Mouse (Mus musculus) midbrain, embryonic 13.5 days (tissue): ENCODE measurements around the gene Lrrc28. TPM values are rescaled to one million over a fixed set of nuclear protein-coding genes. Genes with fewer than 3 reads are reported as not detected.

Source experiments
- ATAC-seq: fragments of 200-750 bp; cut with Nextera tagmentation; 2 replicates; pipeline ENCODE4 v1.8.0; 2017; ENCODE audit warnings: mild to moderate bottlenecking, moderate TSS enrichment, moderate library complexity
- H3K27ac ChIP-seq: fragments of 300-500 bp; sonication (generic); 2 replicates; pipeline ENCODE4 v1.5.1; 2015; ENCODE audit warnings: inconsistent platforms, mild to moderate bottlenecking, moderate library complexity
- H3K27me3 ChIP-seq: fragments of 300-500 bp; sonication (generic); 2 replicates; pipeline ENCODE4 v1.6.1; 2015; ENCODE audit warnings: mild to moderate bottlenecking, inconsistent platforms
- H3K36me3 ChIP-seq: fragments of 300-500 bp; sonication (generic); 2 replicates; pipeline ENCODE4 v1.6.1; 2015; ENCODE audit warnings: mild to moderate bottlenecking, inconsistent platforms
- H3K4me1 ChIP-seq: fragments of 300-500 bp; sonication (generic); replicated peaks from 2 replicates; pipeline ENCODE4 v1.6.1; 2015; ENCODE audit warnings: inconsistent platforms
- H3K4me2 ChIP-seq: fragments of 300-500 bp; sonication (generic); replicated peaks from 2 replicates; pipeline ENCODE4 v1.6.1; 2015; ENCODE audit warnings: moderate library complexity, mild to moderate bottlenecking, inconsistent platforms
- H3K4me3 ChIP-seq: fragments of 300-500 bp; sonication (generic); replicated peaks from 2 replicates; pipeline ENCODE4 v1.5.1; 2015; ENCODE audit warnings: mild to moderate bottlenecking, inconsistent platforms
- H3K9ac ChIP-seq: fragments of 300-500 bp; sonication (generic); replicated peaks from 2 replicates; pipeline ENCODE4 v1.6.1; 2015; ENCODE audit warnings: mild to moderate bottlenecking, inconsistent platforms
- H3K9me3 ChIP-seq: fragments of 300-500 bp; sonication (generic); 2 replicates; pipeline ENCODE4 v1.6.1; 2016; ENCODE audit warnings: mild to moderate bottlenecking, inconsistent platforms
- WGBS: fragments of 180-500 bp; shearing (Covaris S2); methylation state at CpG from one replicate; pipeline ENCODE4 v1.1.7; 2015; 5-methylcytosine and 5-hydroxymethylcytosine counted together
- polyA plus RNA-seq: library from polyadenylated mRNA; unstranded; fragments of >200 nt; fragmentation: Nextera tagmentation; extraction: Ambion mirVana; gene quantifications from 2 replicates; pipeline ENCODE4 v1.2.1, GENCODE M21; 2015

Lrrc28 gene
- polyA plus RNA-seq, 1 experiment from 2014 or later, result 34.4 TPM

DNA sequence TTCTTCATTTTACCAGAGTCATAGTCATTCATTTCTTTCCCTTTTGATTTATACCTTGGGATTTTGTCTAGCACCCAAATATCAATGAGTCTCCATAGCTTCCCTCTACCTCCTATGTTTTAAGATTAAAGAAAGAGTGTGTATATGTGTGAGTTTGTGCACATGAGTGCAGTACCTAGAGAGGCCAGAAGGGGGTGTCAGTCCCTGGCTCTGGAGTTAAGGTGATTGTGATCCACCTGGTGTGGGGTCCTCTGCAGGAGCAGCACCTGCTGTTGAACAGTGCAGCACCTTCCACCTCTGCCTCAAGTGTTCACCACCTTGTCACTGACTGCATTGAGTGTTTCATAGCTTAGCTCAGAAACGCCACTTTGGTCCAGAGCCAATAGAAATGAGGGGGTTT is 25.9 kb upstream of the Lrrc28 start:
- Histone ChIP-seq H3K27ac (no peak overlapping the region), H3K9me3 (no peaks in the 10 kb centered on the region), H3K36me3 (peaks cover 23% of the 10 kb centered on the region), H3K9ac (no peak overlapping the region), H3K27me3 (no peaks in the 10 kb centered on the region), H3K4me1 (no peaks in the 10 kb centered on the region), H3K4me3 (no peak overlapping the region), H3K4me2 (no peak overlapping the region)
- no peak for ATAC-seq
- 81% methylated on average over 1 of the region's 1 CpGs for WGBS

- peak; percentile 58; the same call in 1 of the 2 replicates for ATAC-seq
- H3K4me2 ChIP-seq, result no peak overlapping the region
- H3K4me1 ChIP-seq, result peaks cover 5% of the 10 kb centered on the region; the same call in 1 of the 2 replicates
- H3K36me3 ChIP-seq, result 0 out of 2 replicates have a peak, but pooled peaks cover 6% of the 10 kb centered on the region
- no peak overlapping the region for H3K4me3 ChIP-seq
- no peak overlapping the region for H3K9ac ChIP-seq
- no peaks in the 10 kb centered on the region for H3K27me3 ChIP-seq
- 0 out of 2 replicates have a peak overlapping the region, but pooled peaks have one; percentile 51 for H3K27ac ChIP-seq
- H3K9me3 ChIP-seq, result no peaks in the 10 kb centered on the region
- 70% methylated on average over 14 of the region's 14 CpGs for WGBS
Observed at GRCm38 (mm10) chr7:67663981-67664694, 19.1 kb upstream of the Lrrc28 start.

DNA sequence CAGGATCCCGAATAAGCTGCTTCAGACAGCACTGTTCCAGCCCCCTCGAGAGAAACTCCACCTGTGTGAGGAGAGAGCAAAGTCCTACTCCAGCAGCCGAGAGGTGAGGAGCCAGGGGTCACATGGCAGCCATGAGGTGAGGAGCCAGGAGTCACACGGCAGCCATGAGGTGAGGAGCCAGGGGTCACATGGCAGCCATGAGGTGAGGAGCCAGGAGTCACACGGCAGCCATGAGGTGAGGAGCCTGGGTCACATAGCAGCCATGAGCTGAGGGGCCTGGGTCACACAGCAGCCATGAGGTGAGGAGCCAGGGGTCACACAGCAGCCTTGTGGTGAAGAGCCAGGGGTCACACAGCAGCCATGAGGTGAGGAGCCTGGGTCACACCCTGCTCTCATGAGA is 17.4 kb upstream of the Lrrc28 start:
- H3K4me3 ChIP-seq, result no peak overlapping the region
- no peak for ATAC-seq
- H3K36me3 ChIP-seq, result no peaks in the 10 kb centered on the region
- no peak overlapping the region for H3K27ac ChIP-seq
- H3K4me1 ChIP-seq, result peaks cover 5% of the 10 kb centered on the region; the same call in 1 of the 2 replicates
- 85% methylated on average over 5 of the region's 5 CpGs for WGBS
- H3K27me3 ChIP-seq, result no peaks in the 10 kb centered on the region
- no peak overlapping the region for H3K4me2 ChIP-seq
- no peaks in the 10 kb centered on the region for H3K9me3 ChIP-seq
- no peak overlapping the region for H3K9ac ChIP-seq

DNA sequence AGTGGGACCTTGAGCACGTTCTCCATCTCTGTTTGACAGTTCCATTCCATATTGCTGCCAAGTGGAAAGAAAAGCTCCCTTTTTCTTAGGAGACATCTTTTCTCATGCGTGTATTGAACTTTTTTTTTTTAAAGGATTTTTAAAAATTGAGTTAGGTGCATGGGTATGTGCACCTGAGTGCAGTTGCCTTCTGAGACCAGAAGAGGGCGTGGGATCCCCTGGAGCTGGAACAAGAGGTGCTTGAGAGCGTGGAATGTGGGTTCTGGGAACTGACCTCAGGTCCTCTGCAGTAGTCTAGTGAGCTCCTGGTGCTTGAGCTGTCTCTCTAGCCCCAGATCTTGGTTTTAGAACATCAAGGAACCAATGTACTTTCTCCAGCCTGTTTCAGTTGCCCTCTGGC is 13.0 kb upstream of the Lrrc28 start:
- Histone ChIP-seq H3K4me2 (no peak overlapping the region), H3K4me1 (peaks cover 6% of the 10 kb centered on the region), H3K9me3 (no peaks in the 10 kb centered on the region), H3K27ac (no peak overlapping the region), H3K36me3 (no peaks in the 10 kb centered on the region), H3K4me3 (no peak overlapping the region), H3K27me3 (no peaks in the 10 kb centered on the region), H3K9ac (no peak overlapping the region)
- whole genome bisulfite sequencing, result 84% methylated on average over 4 of the region's 4 CpGs
- no peak for ATAC-seq

DNA sequence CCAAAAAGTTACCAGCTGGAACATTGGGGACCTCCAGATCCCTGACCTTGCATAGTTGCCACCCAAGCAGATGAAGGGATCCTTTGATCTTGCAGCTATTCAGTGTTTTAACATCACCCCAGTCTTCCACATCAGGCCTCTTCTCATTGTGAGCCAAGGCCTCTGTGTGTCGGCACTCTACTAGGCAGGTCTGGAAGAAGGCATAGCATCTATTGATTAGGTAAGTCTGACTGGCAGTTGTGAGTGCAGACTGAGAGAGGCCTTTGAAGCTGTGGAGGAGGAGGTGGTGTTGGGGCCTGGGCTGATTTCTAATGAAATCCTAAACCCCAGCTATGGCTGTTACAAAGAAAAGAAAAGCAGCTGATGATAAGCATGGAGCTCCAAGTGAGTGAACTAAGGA is 10.1 kb upstream of the Lrrc28 start:
- 6% methylated on average over 1 of the region's 1 CpGs for WGBS
- Histone ChIP-seq H3K36me3 (no peaks in the 10 kb centered on the region), H3K4me2 (peak overlapping the region; percentile 20), H3K9me3 (no peaks in the 10 kb centered on the region), H3K27ac (no peak overlapping the region), H3K9ac (no peak overlapping the region), H3K4me3 (no peak overlapping the region; the same call in 1 of the 2 replicates), H3K4me1 (peaks cover 9% of the 10 kb centered on the region), H3K27me3 (no peaks in the 10 kb centered on the region)
- ATAC-seq, result peak; percentile 78

DNA sequence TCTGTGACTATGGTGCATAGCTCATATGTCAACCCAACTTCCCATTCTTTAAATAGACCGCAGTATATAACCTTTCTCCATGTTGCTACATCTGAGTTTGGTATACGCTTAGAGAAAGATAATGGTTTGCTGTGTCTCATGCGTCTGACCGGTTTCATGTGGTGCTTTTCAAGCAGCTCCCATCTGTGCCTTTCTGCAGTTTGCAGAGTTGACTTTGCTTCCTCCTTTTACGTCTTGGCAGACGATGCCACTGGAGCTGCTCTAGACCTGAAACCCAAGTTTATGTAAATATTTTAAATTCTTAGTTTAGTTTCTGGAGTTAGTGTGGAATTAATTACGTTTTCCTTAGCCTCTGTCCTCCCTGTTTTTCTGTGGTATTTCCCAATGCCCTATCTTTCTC is 9.6 kb upstream of the Lrrc28 start:
- WGBS, result 90% methylated on average over 7 of the region's 7 CpGs
- no peak for ATAC-seq
- Histone ChIP-seq H3K9ac (no peak overlapping the region), H3K4me2 (no peak overlapping the region), H3K4me3 (no peak overlapping the region), H3K27me3 (no peaks in the 10 kb centered on the region), H3K4me1 (peaks cover 14% of the 10 kb centered on the region), H3K36me3 (no peaks in the 10 kb centered on the region), H3K27ac (no peak overlapping the region), H3K9me3 (no peaks in the 10 kb centered on the region)

DNA sequence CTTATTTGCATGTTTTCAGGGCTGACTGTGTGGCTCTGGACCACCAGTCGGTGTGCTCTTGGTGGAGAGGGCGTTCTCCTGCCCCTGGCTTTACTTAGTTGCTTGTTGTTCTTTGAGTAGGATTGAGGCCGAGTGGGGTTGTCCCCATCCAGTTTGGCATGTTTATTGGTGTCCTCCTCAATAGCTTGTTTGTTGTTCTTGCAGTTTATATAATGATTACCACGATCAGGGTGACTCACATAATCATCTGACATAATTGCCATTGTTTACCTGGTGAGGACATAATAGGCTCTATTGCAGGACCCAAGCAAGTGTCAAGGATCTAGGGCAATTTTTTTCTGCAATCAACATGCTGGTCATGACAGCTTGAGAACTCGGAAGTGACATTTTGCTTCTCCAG is 7.1 kb upstream of the Lrrc28 start:
- no peak for ATAC-seq
- Histone ChIP-seq H3K4me1 (peaks cover 28% of the 10 kb centered on the region), H3K36me3 (no peaks in the 10 kb centered on the region), H3K4me3 (no peak overlapping the region), H3K27me3 (no peaks in the 10 kb centered on the region), H3K9me3 (no peaks in the 10 kb centered on the region), H3K9ac (no peak overlapping the region), H3K27ac (no peak overlapping the region), H3K4me2 (no peak overlapping the region)
- WGBS, result 73% methylated on average over 5 of the region's 5 CpGs

GRCm38 (mm10) chr7:67648376-67648775 is 3.3 kb upstream of the Lrrc28 start:
- H3K9me3 ChIP-seq, result no peaks in the 10 kb centered on the region
- H3K4me3 ChIP-seq, result peak overlapping the region; percentile 45
- no peak overlapping the region for H3K9ac ChIP-seq
- H3K27ac ChIP-seq, result no peak overlapping the region
- H3K27me3 ChIP-seq, result no peaks in the 10 kb centered on the region
- 74% methylated on average over 4 of the region's 4 CpGs for WGBS
- peaks cover 43% of the 10 kb centered on the region for H3K4me1 ChIP-seq
- H3K36me3 ChIP-seq, result no peaks in the 10 kb centered on the region
- ATAC-seq, result no peak
- H3K4me2 ChIP-seq, result peak overlapping the region; percentile 48

- H3K27ac ChIP-seq, result peak within 1 kb of the TSS; percentile 90; the same call in 1 of the 2 replicates
- no peaks in the 10 kb centered on the region for H3K36me3 ChIP-seq
- H3K4me3 ChIP-seq, result peak within 1 kb of the TSS; percentile 72
- no peak for ATAC-seq
- H3K4me2 ChIP-seq, result peak within 1 kb of the TSS; percentile 75
- peaks cover 46% of the 10 kb centered on the region for H3K4me1 ChIP-seq
- no peaks in the 10 kb centered on the region for H3K9me3 ChIP-seq
- 0% methylated on average over 5 of the region's 5 CpGs for WGBS
- no peaks in the 10 kb centered on the region for H3K27me3 ChIP-seq
- H3K9ac ChIP-seq, result peak within 1 kb of the TSS; percentile 85
Observed at GRCm38 (mm10) chr7:67647277-67647676, 2.2 kb upstream of the Lrrc28 start, which contains the start of gene Ttc23. Ttc23 (plus strand) TSS chr7:67647410.

DNA sequence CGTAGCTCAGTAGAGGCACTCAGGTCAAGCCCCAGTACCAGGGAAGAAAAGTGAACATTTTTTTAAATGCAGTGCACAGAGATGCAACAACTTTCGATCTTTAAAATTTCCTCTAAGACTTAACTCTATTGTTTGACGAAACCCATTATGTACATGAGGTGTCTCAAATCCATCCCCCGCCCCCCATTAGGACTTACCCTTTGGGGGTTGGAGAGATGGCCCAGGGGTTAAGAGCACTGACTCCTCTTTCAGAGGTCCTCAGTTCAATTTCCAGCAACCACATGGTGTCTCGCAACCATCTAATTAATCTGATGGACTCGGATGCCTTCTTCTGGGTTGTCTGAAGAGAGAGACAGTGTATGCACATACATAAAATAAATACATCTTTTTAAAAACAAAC is 1.1 kb upstream of the Lrrc28 start:
- Histone ChIP-seq H3K9ac (peak overlapping the region; percentile 85), H3K36me3 (no peaks in the 10 kb centered on the region), H3K4me1 (peaks cover 43% of the 10 kb centered on the region), H3K9me3 (no peaks in the 10 kb centered on the region), H3K4me3 (peak overlapping the region; percentile 72), H3K4me2 (peak overlapping the region; percentile 75), H3K27me3 (no peaks in the 10 kb centered on the region), H3K27ac (peak overlapping the region; percentile 90)
- WGBS, result 3% methylated on average over 6 of the region's 6 CpGs
- ATAC-seq, result no peak

GRCm38 (mm10) chr7:67645681-67646014 is 580 bp upstream of the Lrrc28 start:
- peak; percentile 32 for ATAC-seq
- WGBS, result under 1% methylated on average over 15 of the region's 15 CpGs
- peak overlapping the region; percentile 72 for H3K4me3 ChIP-seq
- peak overlapping the region; percentile 75 for H3K4me2 ChIP-seq
- no peaks in the 10 kb centered on the region for H3K9me3 ChIP-seq
- H3K27me3 ChIP-seq, result no peaks in the 10 kb centered on the region
- H3K4me1 ChIP-seq, result peaks cover 43% of the 10 kb centered on the region
- H3K36me3 ChIP-seq, result peaks cover 4% of the 10 kb centered on the region
- peak overlapping the region; percentile 85 for H3K9ac ChIP-seq
- peak overlapping the region; percentile 90 for H3K27ac ChIP-seq

- peak overlapping the region; percentile 60 for H3K4me2 ChIP-seq
- peaks cover 36% of the 10 kb centered on the region for H3K4me1 ChIP-seq
- WGBS, result 43% methylated on average over 8 of the region's 8 CpGs
- peaks cover 5% of the 10 kb centered on the region for H3K36me3 ChIP-seq
- H3K27ac ChIP-seq, result no peak overlapping the region
- H3K4me3 ChIP-seq, result peak overlapping the region; percentile 72
- H3K27me3 ChIP-seq, result no peaks in the 10 kb centered on the region
- no peaks in the 10 kb centered on the region for H3K9me3 ChIP-seq
- no peak for ATAC-seq
- peak overlapping the region; percentile 80 for H3K9ac ChIP-seq
Observed at GRCm38 (mm10) chr7:67644291-67644690, 777 bp downstream of the Lrrc28 start.

DNA sequence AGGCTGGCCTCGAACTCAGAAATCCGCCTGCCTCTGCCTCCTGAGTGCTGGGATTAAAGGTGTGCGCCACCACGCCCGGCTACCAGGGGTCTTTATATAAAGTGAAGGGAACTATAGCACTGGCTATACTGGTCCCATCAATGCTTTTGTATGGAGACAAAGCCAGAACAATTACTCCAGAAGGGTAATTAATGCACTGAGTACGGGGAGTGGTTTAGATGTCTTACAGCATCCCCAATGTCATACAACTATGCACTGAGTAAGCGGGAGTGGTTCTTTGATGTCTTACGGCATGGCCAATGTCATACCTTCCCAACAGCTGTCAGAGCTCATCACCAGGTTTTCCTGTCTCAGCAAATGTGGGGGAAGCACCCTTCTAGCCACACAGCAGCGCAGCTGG is 2.1 kb downstream of the Lrrc28 start:
- ATAC-seq, result no peak
- Histone ChIP-seq H3K27me3 (no peaks in the 10 kb centered on the region), H3K36me3 (peaks cover 11% of the 10 kb centered on the region), H3K4me3 (no peak overlapping the region), H3K9me3 (no peaks in the 10 kb centered on the region), H3K27ac (no peak overlapping the region), H3K4me1 (peaks cover 28% of the 10 kb centered on the region), H3K4me2 (no peak overlapping the region), H3K9ac (no peak overlapping the region)
- 94% methylated on average over 9 of the region's 9 CpGs for WGBS
